Mouse (Mus musculus) spleen, adult 2 months (tissue): ENCODE measurements around the gene Vps72.
A peak's percentile ranks its signal among the peaks of the same experiment; 100 is the strongest.

Experiments
- CTCF ChIP-seq: fragments of 200-500 bp; IDR thresholded peaks from 2 replicates; pipeline ENCODE4 v1.5.1; 2011; ENCODE audit warnings: mild to moderate bottlenecking, inconsistent platforms; ENCODE audit not compliant: insufficient read depth, insufficient read length, insufficient replicate concordance; ENCODE audit errors: extremely low read depth
- POLR2A ChIP-seq: fragments of 200-500 bp; IDR thresholded peaks from 2 replicates; pipeline ENCODE4 v1.6.1; 2011; ENCODE audit warnings: low read depth, low read length, inconsistent platforms

DNA sequence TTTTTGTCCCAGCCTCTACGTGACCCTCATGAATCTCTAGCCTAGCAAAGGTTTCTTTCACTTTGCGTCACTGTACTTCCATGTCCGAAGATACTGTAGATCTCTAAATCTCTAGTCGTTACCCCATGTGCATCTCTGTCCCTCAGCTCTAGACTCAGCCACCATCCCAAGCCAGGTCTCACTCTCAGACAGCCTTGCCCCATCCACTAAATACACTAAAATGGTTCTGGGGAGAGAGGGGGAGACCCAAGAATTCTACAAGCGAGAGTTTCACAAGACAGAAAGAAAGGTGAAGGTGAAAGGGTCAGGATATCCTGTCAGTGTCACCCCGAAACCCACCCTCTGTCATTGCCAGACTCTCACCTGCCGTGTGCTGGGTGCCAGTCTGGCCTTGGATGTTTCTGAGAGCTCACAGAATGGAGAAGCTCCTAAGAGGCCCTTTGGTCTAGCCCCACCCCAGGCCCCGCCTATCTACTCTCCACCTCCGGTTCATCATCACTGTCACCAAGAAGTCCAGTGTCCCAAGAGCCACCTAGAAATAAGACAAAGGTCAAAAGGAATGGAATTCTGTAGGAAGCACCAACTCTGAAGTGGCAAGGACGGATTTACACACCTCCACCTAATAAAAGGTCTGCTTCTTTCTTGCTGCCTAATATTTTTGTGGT, 31.3 kb downstream of the Vps72 start, which contains the start of gene Tnfaip8l2:
- TF ChIP-seq POLR2A (peak; percentile 88), CTCF (no peak)
